Mouse (Mus musculus) retina, postnatal 7 days (tissue): ENCODE data around the gene Adcy3.

Experiments
- DNase-seq: peaks from one replicate; pipeline ENCODE4 v3.0.0-alpha.2; 2012; ENCODE audit warnings: low read depth, low spot score

Gene Adcy3

GRCm38 (mm10) chr12:4180507-4180906 is 47.6 kb downstream of the Adcy3 start:
- DNase-seq, result no peak

- no peak for DNase-seq
Observed at GRCm38 (mm10) chr12:4184648-4185047, 51.7 kb downstream of the Adcy3 start.

GRCm38 (mm10) chr12:4188171-4189059 is 55.5 kb downstream of the Adcy3 start:
- DNase-seq, result peak; percentile 8

- no peak for DNase-seq
Observed at GRCm38 (mm10) chr12:4189060-4189447, 56.2 kb downstream of the Adcy3 start.

- no peak for DNase-seq
Observed at GRCm38 (mm10) chr12:4192514-4192913, 59.6 kb downstream of the Adcy3 start.

GRCm38 (mm10) chr12:4193025-4193740 is 60.3 kb downstream of the Adcy3 start:
- no peak for DNase-seq

- no peak for DNase-seq
Observed at GRCm38 (mm10) chr12:4194643-4195042, 61.7 kb downstream of the Adcy3 start.

- DNase-seq, result no peak
Observed at GRCm38 (mm10) chr12:4198702-4199101, 65.8 kb downstream of the Adcy3 start.

GRCm38 (mm10) chr12:4199271-4199670 is 66.4 kb downstream of the Adcy3 start:
- DNase-seq, result no peak

- DNase-seq, result no peak
Observed at GRCm38 (mm10) chr12:4201454-4202200, 68.7 kb downstream of the Adcy3 start.

GRCm38 (mm10) chr12:4202206-4202605 is 69.3 kb downstream of the Adcy3 start:
- no peak for DNase-seq

- no peak for DNase-seq
Observed at GRCm38 (mm10) chr12:4206106-4206505, 73.2 kb downstream of the Adcy3 start.

GRCm38 (mm10) chr12:4208405-4209133 is 75.7 kb downstream of the Adcy3 start:
- peak; percentile 27 for DNase-seq

- DNase-seq, result no peak
Observed at GRCm38 (mm10) chr12:4209196-4209595, 76.3 kb downstream of the Adcy3 start.

- DNase-seq, result no peak
Observed at GRCm38 (mm10) chr12:4211174-4211573, 78.3 kb downstream of the Adcy3 start.

- no peak for DNase-seq
Observed at GRCm38 (mm10) chr12:4212908-4213307, 80.0 kb downstream of the Adcy3 start.

- no peak for DNase-seq
Observed at GRCm38 (mm10) chr12:4230156-4230555, 97.3 kb downstream of the Adcy3 start.

GRCm38 (mm10) chr12:4232777-4233176 is 99.9 kb downstream of the Adcy3 start:
- no peak for DNase-seq

- DNase-seq, result peak; percentile 91
Observed at GRCm38 (mm10) chr12:4233572-4234508, 100.9 kb downstream of the Adcy3 start, which contains the start of the genes Ptrhd1 and Cenpo. Ptrhd1 (plus strand) TSS chr12:4234027. Cenpo (minus strand) TSS chr12:4234294.

- no peak for DNase-seq
Observed at GRCm38 (mm10) chr12:4237481-4237880, 104.6 kb downstream of the Adcy3 start.
